In genomic region chr3:49840448-49841156, GRCm38 (mm10) we compare ENCODE assay signal across 29 mouse cellular contexts.
A peak's percentile ranks its signal among the peaks of the same experiment; 100 is the strongest.
DNase-seq lines count a peak whose midpoint lies in the region; ATAC-seq and TF ChIP-seq lines count a peak whose summit lies in the region.
"Had no signal": no experiment of that assay in that cellular context is flagged by ENCODE, and none has a peak within 500 bp of the region (broad histone marks: within the 10 kb centered on the region; RNA-seq: fewer than 3 reads in every experiment).

No protein-coding gene starts in this region.

- H3K36me3 ChIP-seq in kidney, embryonic 15.5 days, result no peaks in the 10 kb centered on the region
- no peaks in the 10 kb centered on the region for H3K36me3 ChIP-seq in intestine, embryonic 15.5 days
- H3K36me3 ChIP-seq in limb, embryonic 11.5 days (ENCODE audit: control insufficient read depth, insufficient read depth, low read length), result no peaks in the 10 kb centered on the region
- H3K36me3 ChIP-seq in midbrain, embryonic 11.5 days (ENCODE audit: control insufficient read depth, insufficient read depth, low read length), result no peaks in the 10 kb centered on the region
- H3K36me3 ChIP-seq: heart, embryonic 10.5 days; heart, embryonic 15.5 days; hindbrain, embryonic 12.5 days; limb, embryonic 15.5 days; liver, embryonic 13.5 days; neural tube, embryonic 15.5 days had no signal

- no peak overlapping the region for H3K9ac ChIP-seq in kidney, embryonic 15.5 days
- H3K9ac ChIP-seq in intestine, embryonic 15.5 days, result no peak overlapping the region
- H3K9ac ChIP-seq in limb, embryonic 11.5 days (ENCODE audit: low read length), result no peak overlapping the region
- H3K9ac ChIP-seq in midbrain, embryonic 11.5 days (ENCODE audit: low read length), result no peak overlapping the region
- H3K9ac ChIP-seq: heart, embryonic 15.5 days; hindbrain, embryonic 12.5 days; limb, embryonic 15.5 days; liver, embryonic 13.5 days; neural tube, embryonic 15.5 days had no signal

- ATAC-seq in kidney, embryonic 15.5 days (replicated peaks; ENCODE audit: low FRiP score), result no peak
- ATAC-seq in intestine, embryonic 15.5 days, result peak; percentile 97
- peak; percentile 51; the same call in 1 of the 2 replicates for ATAC-seq in limb, embryonic 11.5 days (ENCODE audit: insufficient number of reproducible peaks, low FRiP score, low TSS enrichment, low read depth)
- ATAC-seq in midbrain, embryonic 11.5 days (ENCODE audit: low FRiP score), result no peak
- ATAC-seq: forebrain, embryonic 14.5 days; lung, postnatal 0 days; Patski had no signal

- no peaks in the 10 kb centered on the region for H3K27me3 ChIP-seq in kidney, embryonic 15.5 days
- no peaks in the 10 kb centered on the region for H3K27me3 ChIP-seq in intestine, embryonic 15.5 days (replicated peaks)
- H3K27me3 ChIP-seq in limb, embryonic 11.5 days (ENCODE audit: control insufficient read depth, insufficient read depth, low read length), result no peaks in the 10 kb centered on the region
- H3K27me3 ChIP-seq in midbrain, embryonic 11.5 days (ENCODE audit: control insufficient read depth, insufficient read depth, low read length), result no peaks in the 10 kb centered on the region
- H3K27me3 ChIP-seq: CH12.LX; heart, embryonic 15.5 days; hindbrain, embryonic 12.5 days; limb, embryonic 15.5 days; liver, embryonic 13.5 days; neural tube, embryonic 15.5 days; Patski had no signal

- 0 out of 2 replicates have a peak overlapping the region, but pooled peaks have one; percentile 9 for H3K4me2 ChIP-seq in kidney, embryonic 15.5 days
- no peak overlapping the region for H3K4me2 ChIP-seq in intestine, embryonic 15.5 days (replicated peaks)
- no peak overlapping the region for H3K4me2 ChIP-seq in limb, embryonic 11.5 days (ENCODE audit: low read depth, severe bottlenecking)
- H3K4me2 ChIP-seq in midbrain, embryonic 11.5 days, result no peak overlapping the region
- H3K4me2 ChIP-seq: heart, embryonic 15.5 days; hindbrain, embryonic 12.5 days; limb, embryonic 15.5 days; liver, embryonic 13.5 days; neural tube, embryonic 15.5 days had no signal

- H3K4me3 ChIP-seq in kidney, embryonic 15.5 days (replicated peaks), result no peak overlapping the region
- H3K4me3 ChIP-seq in embryonic fibroblast, embryonic 13.5 days (ENCODE audit: insufficient read depth, low read length), result no peak overlapping the region
- H3K4me3 ChIP-seq in intestine, embryonic 15.5 days (replicated peaks), result no peak overlapping the region
- no peak overlapping the region for H3K4me3 ChIP-seq in limb, embryonic 11.5 days (ENCODE audit: low read depth, low read length)
- H3K4me3 ChIP-seq in midbrain, embryonic 11.5 days (ENCODE audit: low read depth, low read length), result no peak overlapping the region
- H3K4me3 ChIP-seq: heart, embryonic 10.5 days; heart, embryonic 15.5 days; hindbrain, embryonic 12.5 days; limb, embryonic 15.5 days; liver, embryonic 13.5 days; neural tube, embryonic 15.5 days had no signal

- WGBS in kidney, embryonic 15.5 days, result 41% methylated on average over 10 of the region's 10 CpGs
- 57% methylated on average over 10 of the region's 10 CpGs for WGBS in intestine, embryonic 15.5 days
- 34% methylated on average over 10 of the region's 10 CpGs for WGBS in limb, embryonic 11.5 days
- WGBS in midbrain, embryonic 11.5 days, result 67% methylated on average over 10 of the region's 10 CpGs

- TF ChIP-seq POLR2A in embryonic fibroblast, embryonic 13.5 days (IDR thresholded peaks at IDR 0.05; ENCODE audit: low read depth, low read length), result no peak

- H3K4me1 ChIP-seq in kidney, embryonic 15.5 days, result 0 out of 2 replicates have a peak, but pooled peaks cover 10% of the 10 kb centered on the region
- H3K4me1 ChIP-seq in embryonic fibroblast, embryonic 13.5 days (ENCODE audit: control insufficient read depth, insufficient read depth, low read length), result no peaks in the 10 kb centered on the region; the same call in 1 of the 2 replicates
- no peaks in the 10 kb centered on the region for H3K4me1 ChIP-seq in intestine, embryonic 15.5 days (replicated peaks)
- 0 out of 2 replicates have a peak, but pooled peaks cover 3% of the 10 kb centered on the region for H3K4me1 ChIP-seq in limb, embryonic 11.5 days (ENCODE audit: control insufficient read depth, insufficient read depth, low read length)
- H3K4me1 ChIP-seq in midbrain, embryonic 11.5 days (ENCODE audit: control insufficient read depth, insufficient read depth, low read length), result no peaks in the 10 kb centered on the region
- H3K4me1 ChIP-seq: heart, embryonic 10.5 days; heart, embryonic 15.5 days; limb, embryonic 15.5 days; liver, embryonic 13.5 days; neural tube, embryonic 15.5 days had no signal

- no peak for TF ChIP-seq CTCF in embryonic fibroblast, embryonic 13.5 days (IDR thresholded peaks at IDR 0.05; ENCODE audit: borderline replicate concordance, insufficient read depth, low read length)

- no peaks in the 10 kb centered on the region for H3K9me3 ChIP-seq in kidney, embryonic 15.5 days (replicated peaks)
- H3K9me3 ChIP-seq in intestine, embryonic 15.5 days, result no peaks in the 10 kb centered on the region
- no peaks in the 10 kb centered on the region for H3K9me3 ChIP-seq in limb, embryonic 11.5 days (ENCODE audit: control insufficient read depth, low read length)
- no peaks in the 10 kb centered on the region for H3K9me3 ChIP-seq in midbrain, embryonic 11.5 days (ENCODE audit: control insufficient read depth, low read length)
- H3K9me3 ChIP-seq: heart, embryonic 10.5 days; heart, embryonic 15.5 days; hindbrain, embryonic 12.5 days; limb, embryonic 15.5 days; liver, embryonic 13.5 days; neural tube, embryonic 15.5 days had no signal

- no peak for DNase-seq in kidney, postnatal 25 days
- no peak for DNase-seq in limb, embryonic 11.5 days (ENCODE audit: low spot score)
- DNase-seq in left cerebral cortex, postnatal 10 days (ENCODE audit: extremely low spot score in 1 of 2, low spot score in 2 of 2), result no peak
- DNase-seq in thymus, postnatal 10 days (ENCODE audit: low spot score in 2 of 2), result no peak
- DNase-seq in midbrain, embryonic 11.5 days (ENCODE audit: low spot score, missing footprints), result no peak
- DNase-seq: adrenal gland, postnatal 25 days; cerebellum, adult 18-20 months; cerebellum, postnatal 14 days; gastrocnemius, postnatal 25 days; heart, adult 11 months; layer of hippocampus, postnatal 36 days; liver, embryonic 13.5 days; lung, adult 18-20 months; lung, postnatal 4 days; midbrain, embryonic 14.5 days; retina, postnatal 1 day; right cerebral cortex, postnatal 14 days had no signal

- H3K27ac ChIP-seq in kidney, embryonic 15.5 days, result no peak overlapping the region
- peak overlapping the region; percentile 47; the same call in 1 of the 2 replicates for H3K27ac ChIP-seq in embryonic fibroblast, embryonic 13.5 days (ENCODE audit: insufficient read depth, low read length)
- H3K27ac ChIP-seq in intestine, embryonic 15.5 days, result no peak overlapping the region
- 0 out of 2 replicates have a peak overlapping the region, but pooled peaks have one; percentile 42 for H3K27ac ChIP-seq in limb, embryonic 11.5 days (replicated peaks; ENCODE audit: low read depth, low read length)
- H3K27ac ChIP-seq in midbrain, embryonic 11.5 days (ENCODE audit: low read depth, low read length), result no peak overlapping the region
- H3K27ac ChIP-seq: heart, embryonic 10.5 days; heart, embryonic 15.5 days; hindbrain, embryonic 12.5 days; limb, embryonic 15.5 days; liver, embryonic 13.5 days; neural tube, embryonic 15.5 days had no signal

- intact Hi-C loops in left cerebral cortex, postnatal 10 days (cut with DNase I), result no loop called here

Comparison
In these comparisons a context has a peak if more than half of its experiments do, and no peak if none do; other contexts are left out.
1. ATAC-seq: peak in intestine, embryonic 15.5 days (single experiment) and limb, embryonic 11.5 days (single experiment); none in kidney, embryonic 15.5 days (single experiment) and midbrain, embryonic 11.5 days (single experiment).
2. H3K27ac ChIP-seq: peak in embryonic fibroblast, embryonic 13.5 days (single experiment) and limb, embryonic 11.5 days (single experiment); none in kidney, embryonic 15.5 days (single experiment), intestine, embryonic 15.5 days (single experiment) and midbrain, embryonic 11.5 days (single experiment).